Mouse (Mus musculus): ENCODE measurements around the gene Kmt5a. TPM values are rescaled to one million over a fixed set of nuclear protein-coding genes. Genes with fewer than 3 reads are reported as not detected.

The Kmt5a gene
- polyA plus RNA-seq, 1 experiment from 2014 or later, result 52.3 TPM

- no peaks in the 10 kb centered on the region for H3K4me1 ChIP-seq
- H3K4me3 ChIP-seq, result no peak overlapping the region
- DNase-seq (ENCODE audit: low spot score), result no peak
- WGBS, result 69% methylated on average over 2 of the region's 2 CpGs
- H3K36me3 ChIP-seq, result no peaks in the 10 kb centered on the region
- H3K9me3 ChIP-seq (replicated peaks), result no peaks in the 10 kb centered on the region
- H3K27me3 ChIP-seq (ENCODE audit: low read depth, poor library complexity, severe bottlenecking), result no peaks in the 10 kb centered on the region
- no peak overlapping the region for H3K27ac ChIP-seq
Measured at GRCm38 (mm10) chr5:124433048-124433447, 6.7 kb upstream of the Kmt5a start.

DNA sequence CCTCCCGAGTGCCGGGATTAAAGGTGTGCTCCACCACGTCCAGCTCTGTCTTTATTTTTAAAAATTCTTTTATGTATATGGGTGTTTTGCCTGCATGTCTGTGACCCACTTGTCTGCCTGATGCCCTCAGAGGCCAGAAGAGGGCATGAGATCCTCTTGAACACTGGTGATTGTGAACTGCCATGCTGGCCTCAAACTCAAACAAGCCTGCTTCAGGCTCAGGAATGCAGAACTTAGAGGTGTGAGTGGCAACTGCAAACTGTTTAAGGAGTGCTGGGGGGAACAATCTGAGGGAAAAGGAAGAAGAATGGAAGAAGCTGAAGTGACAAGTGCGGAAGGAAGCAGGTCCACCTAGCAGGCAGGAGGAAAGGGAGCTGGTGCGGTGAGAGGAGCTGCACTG lies 1.5 kb upstream of the Kmt5a start:
- Histone ChIP-seq H3K4me3 (no peak overlapping the region), H3K4me1 (peaks cover 10% of the 10 kb centered on the region), H3K9me3 (replicated peaks) (no peaks in the 10 kb centered on the region), H3K27ac (no peak overlapping the region), H3K27me3 (ENCODE audit: low read depth, poor library complexity, severe bottlenecking) (no peaks in the 10 kb centered on the region), H3K36me3 (peaks cover 5% of the 10 kb centered on the region; the same call in 1 of the 2 replicates)
- 87% methylated on average over 5 of the region's 5 CpGs for WGBS
- no peak for DNase-seq (ENCODE audit: low spot score)

DNA sequence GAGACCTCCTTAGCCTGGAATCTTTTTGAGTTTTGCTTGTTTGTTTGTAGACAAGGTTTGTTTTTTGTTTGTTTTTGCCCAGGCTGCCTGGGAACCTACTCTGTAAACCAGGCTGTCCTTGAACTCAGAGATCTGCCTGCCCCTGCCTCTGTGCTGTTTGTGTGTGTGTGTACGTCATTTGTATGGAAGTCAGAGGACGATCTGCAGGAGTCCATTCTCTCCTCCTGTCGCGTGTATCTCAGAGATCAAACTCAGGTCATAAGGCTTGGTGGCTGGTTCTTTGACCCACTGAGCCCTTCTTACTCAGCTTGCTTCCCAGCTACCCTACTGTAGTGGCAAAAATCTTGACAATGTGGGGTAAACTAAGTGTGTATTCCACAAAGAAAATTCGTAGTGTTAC lies 984 bp upstream of the Kmt5a start:
- DNase-seq (ENCODE audit: low spot score), result no peak
- H3K4me1 ChIP-seq, result peaks cover 10% of the 10 kb centered on the region
- peak overlapping the region; percentile 91 for H3K27ac ChIP-seq
- H3K9me3 ChIP-seq (replicated peaks), result no peaks in the 10 kb centered on the region
- WGBS, result 75% methylated on average over 5 of the region's 5 CpGs
- peak overlapping the region; percentile 82 for H3K4me3 ChIP-seq
- peaks cover 5% of the 10 kb centered on the region; the same call in 1 of the 2 replicates for H3K36me3 ChIP-seq
- no peaks in the 10 kb centered on the region for H3K27me3 ChIP-seq (ENCODE audit: low read depth, poor library complexity, severe bottlenecking)

DNA sequence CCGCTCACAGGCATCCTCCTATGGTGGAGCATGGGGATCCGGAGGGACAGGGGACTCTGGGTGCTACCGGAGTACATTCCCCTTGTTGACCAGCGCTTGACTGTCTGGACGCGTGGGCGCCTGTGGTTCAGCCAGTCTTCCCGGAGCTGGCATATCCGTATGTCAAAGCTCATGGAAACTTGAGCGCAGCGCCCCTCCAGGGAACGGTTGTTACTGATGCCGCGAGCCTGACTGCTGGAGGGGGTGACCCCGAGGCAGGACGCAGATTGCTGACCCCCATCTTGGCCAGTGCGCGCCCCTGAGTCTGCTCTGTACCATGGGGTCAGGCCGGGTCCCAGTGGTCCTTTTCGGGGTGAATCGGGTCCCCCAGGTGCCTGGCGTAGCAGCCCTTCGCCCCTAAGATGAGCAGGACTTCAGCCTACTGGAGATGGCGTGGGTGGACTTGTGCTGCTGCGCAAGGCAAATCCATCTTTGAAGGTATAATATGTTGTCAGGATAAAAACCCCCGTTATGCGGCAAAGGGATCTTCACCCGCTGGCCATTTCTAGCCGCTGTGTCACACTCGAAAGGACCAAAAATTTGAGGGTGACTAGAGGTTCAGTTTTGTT lies 468 bp downstream of the Kmt5a start:
- Histone ChIP-seq H3K27me3 (ENCODE audit: low read depth, poor library complexity, severe bottlenecking) (no peaks in the 10 kb centered on the region), H3K4me1 (peaks cover 18% of the 10 kb centered on the region), H3K27ac (peak overlapping the region; percentile 91), H3K9me3 (replicated peaks) (no peaks in the 10 kb centered on the region), H3K4me3 (peak overlapping the region; percentile 82), H3K36me3 (peaks cover 5% of the 10 kb centered on the region; the same call in 1 of the 2 replicates)
- peak; percentile 79 for DNase-seq (ENCODE audit: low spot score)
- WGBS, result under 1% methylated on average over 30 of the region's 30 CpGs

DNA sequence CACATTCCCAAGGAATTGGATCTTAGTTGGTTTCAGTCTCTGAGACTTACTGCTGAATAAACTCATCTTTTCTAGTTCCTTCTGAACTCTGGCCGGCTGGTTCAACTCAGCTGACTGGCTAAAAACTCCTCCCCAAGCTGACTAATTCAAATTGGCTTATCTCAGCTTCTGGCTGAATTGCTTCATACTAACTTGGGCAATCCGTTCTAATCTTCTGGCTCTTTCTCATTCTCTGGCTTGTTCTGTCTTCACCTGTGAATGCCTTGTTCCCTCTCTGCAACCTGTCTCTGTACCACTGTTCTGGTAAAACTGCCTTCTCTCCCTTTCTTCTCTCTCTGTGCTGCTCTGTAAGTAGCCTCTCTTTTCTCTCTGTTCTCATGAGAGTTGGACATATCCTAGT lies 2.9 kb downstream of the Kmt5a start:
- Histone ChIP-seq H3K27me3 (ENCODE audit: low read depth, poor library complexity, severe bottlenecking) (no peaks in the 10 kb centered on the region), H3K4me1 (peaks cover 33% of the 10 kb centered on the region), H3K36me3 (peaks cover 18% of the 10 kb centered on the region), H3K27ac (no peak overlapping the region), H3K9me3 (replicated peaks) (no peaks in the 10 kb centered on the region), H3K4me3 (no peak overlapping the region)
- DNase-seq (ENCODE audit: low spot score), result no peak
- WGBS, result 94% methylated on average over 2 of the region's 2 CpGs

DNA sequence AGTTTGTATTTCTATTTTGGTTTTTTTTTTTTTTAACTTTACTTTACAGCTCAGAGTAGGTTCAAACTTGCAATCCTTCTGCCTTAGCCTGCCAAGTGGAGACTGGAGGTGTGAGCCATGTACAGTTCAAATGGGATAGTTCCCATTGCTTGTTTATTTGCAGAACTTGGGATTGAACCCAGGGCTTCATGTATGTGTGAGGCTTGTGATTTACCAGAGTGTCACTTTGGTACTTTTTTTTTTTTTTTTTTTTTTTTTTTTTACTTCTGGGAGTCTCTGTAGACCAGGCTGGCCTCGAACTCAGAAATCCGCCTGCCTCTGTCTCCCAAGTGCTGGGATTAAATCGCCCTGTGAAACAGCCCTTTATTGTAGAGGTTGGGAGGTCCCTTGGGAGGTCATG lies 4.5 kb downstream of the Kmt5a start:
- Histone ChIP-seq H3K27me3 (ENCODE audit: low read depth, poor library complexity, severe bottlenecking) (no peaks in the 10 kb centered on the region), H3K4me1 (peaks cover 34% of the 10 kb centered on the region), H3K4me3 (peak overlapping the region; percentile 95; the same call in 1 of the 2 replicates), H3K27ac (no peak overlapping the region), H3K9me3 (replicated peaks) (no peaks in the 10 kb centered on the region), H3K36me3 (peaks cover 33% of the 10 kb centered on the region)
- no peak for DNase-seq (ENCODE audit: low spot score)
- WGBS, result 75% methylated on average over 3 of the region's 3 CpGs

DNA sequence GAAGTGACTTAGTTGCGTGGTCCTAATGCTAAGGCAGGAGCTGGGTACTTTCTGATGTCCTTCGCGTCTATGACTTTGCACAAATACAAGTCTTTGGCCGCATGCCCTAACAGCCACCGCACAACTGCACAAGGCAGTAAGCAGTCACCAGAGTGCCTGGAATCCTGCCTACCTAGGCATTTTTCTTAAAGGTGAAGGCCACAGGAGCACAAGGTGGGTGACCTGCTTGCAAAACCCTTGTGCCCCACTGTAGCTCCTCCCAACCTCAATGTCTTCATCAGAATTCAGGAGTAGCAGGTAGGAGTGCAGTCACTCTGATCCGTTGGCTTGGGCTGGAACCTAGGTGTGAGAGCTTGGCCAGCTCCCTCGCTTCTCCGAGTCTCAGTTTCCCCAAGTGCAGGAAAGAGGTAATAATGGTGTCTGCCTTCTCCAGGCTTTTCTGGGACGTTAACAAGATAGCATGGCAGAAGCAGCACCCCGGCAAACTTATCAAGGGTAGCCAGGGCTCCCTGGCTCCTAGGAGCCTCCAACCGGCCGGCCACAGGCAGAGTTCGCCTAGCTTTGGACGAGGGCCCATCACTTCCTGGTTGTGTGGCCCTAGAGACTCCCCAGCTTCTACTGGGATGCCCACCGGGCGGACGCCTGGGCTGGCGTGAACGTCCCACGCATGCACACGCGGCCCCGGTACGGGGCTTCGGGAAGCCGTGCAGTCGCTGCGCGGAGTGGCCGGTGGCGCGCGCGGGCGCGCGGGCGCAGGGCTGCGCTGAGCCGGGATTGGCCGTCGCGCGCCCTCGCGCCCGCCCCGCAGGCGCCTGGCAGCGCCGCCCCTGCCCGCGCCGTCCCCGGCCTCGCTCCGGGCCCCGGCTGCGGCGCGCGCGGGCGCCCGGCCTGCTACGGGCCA lies 5.2 kb downstream of the Kmt5a start:
- no peaks in the 10 kb centered on the region for H3K27me3 ChIP-seq (ENCODE audit: low read depth, poor library complexity, severe bottlenecking)
- H3K36me3 ChIP-seq, result peaks cover 40% of the 10 kb centered on the region
- H3K4me1 ChIP-seq, result peaks cover 34% of the 10 kb centered on the region
- 16% methylated on average over 66 of the region's 66 CpGs for WGBS
- peak overlapping the region; percentile 95 for H3K4me3 ChIP-seq
- no peaks in the 10 kb centered on the region for H3K9me3 ChIP-seq (replicated peaks)
- H3K27ac ChIP-seq, result peak overlapping the region; percentile 94
- DNase-seq (ENCODE audit: low spot score), result peak; percentile 76

- 2% methylated on average over 73 of the region's 77 CpGs for WGBS
- peak overlapping the region; percentile 95 for H3K4me3 ChIP-seq
- peak; percentile 76 for DNase-seq (ENCODE audit: low spot score)
- peak overlapping the region; percentile 94 for H3K27ac ChIP-seq
- H3K9me3 ChIP-seq (replicated peaks), result no peaks in the 10 kb centered on the region
- H3K27me3 ChIP-seq (ENCODE audit: low read depth, poor library complexity, severe bottlenecking), result no peaks in the 10 kb centered on the region
- H3K4me1 ChIP-seq, result peaks cover 31% of the 10 kb centered on the region
- peaks cover 49% of the 10 kb centered on the region for H3K36me3 ChIP-seq
Measured at GRCm38 (mm10) chr5:124445621-124446293, 6.0 kb downstream of the Kmt5a start.

DNA sequence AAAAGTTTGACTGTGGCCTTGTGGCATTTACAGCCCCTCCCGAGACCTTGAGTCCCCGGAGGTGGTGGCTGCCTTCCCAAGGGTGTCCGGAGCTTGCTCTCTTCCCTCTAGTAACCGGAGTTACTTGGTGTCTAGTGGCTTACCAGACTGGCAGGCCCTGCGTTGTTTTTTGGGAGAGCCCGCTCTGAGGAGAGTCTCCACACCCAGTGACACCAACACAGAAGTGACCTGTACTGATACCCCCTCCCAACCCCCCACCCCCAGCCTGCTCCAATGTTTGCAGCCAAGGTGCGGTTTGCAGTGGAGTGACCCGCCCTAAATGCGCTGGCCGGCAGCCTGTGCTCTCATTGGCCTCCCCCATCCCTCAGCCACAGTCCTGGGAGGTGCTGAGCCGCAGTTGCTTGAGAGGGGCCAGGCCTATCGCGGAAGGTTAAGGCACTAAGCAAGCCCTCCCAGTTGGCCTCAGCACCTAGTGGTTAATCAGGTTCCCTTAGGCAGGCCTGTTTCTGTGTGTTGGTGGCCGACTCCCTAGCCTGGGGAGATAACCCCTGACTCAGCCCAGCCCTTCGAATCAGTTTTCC lies 6.7 kb downstream of the Kmt5a start:
- H3K27me3 ChIP-seq (ENCODE audit: low read depth, poor library complexity, severe bottlenecking), result no peaks in the 10 kb centered on the region
- peak; percentile 75 for DNase-seq (ENCODE audit: low spot score)
- H3K4me3 ChIP-seq, result peak overlapping the region; percentile 95
- peaks cover 28% of the 10 kb centered on the region for H3K4me1 ChIP-seq
- no peaks in the 10 kb centered on the region for H3K9me3 ChIP-seq (replicated peaks)
- WGBS, result under 1% methylated on average over 15 of the region's 15 CpGs
- H3K36me3 ChIP-seq, result peaks cover 55% of the 10 kb centered on the region
- H3K27ac ChIP-seq, result peak overlapping the region; percentile 94

DNA sequence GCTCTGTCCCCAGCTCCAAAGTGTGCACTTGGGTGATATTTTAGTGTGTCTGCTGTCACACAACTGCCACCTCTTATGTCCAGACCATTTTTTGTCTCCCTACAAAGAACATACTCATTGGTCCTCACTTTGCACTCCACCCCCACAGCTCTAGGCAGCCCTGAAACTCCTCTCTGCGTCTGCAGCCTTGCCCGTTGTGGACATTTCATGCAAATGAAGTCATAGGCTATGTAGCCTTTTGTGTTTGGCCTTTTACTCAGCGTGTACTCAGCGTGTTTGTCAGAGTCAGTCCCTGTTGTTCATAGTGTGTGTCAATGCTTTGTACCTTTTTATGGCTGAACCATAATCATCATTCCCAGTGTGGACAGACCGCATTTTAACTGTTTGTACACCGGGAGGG lies 9.8 kb downstream of the Kmt5a start:
- Histone ChIP-seq H3K27me3 (ENCODE audit: low read depth, poor library complexity, severe bottlenecking) (no peaks in the 10 kb centered on the region), H3K4me3 (no peak overlapping the region), H3K27ac (no peak overlapping the region), H3K4me1 (peaks cover 36% of the 10 kb centered on the region), H3K36me3 (peaks cover 81% of the 10 kb centered on the region), H3K9me3 (replicated peaks) (no peaks in the 10 kb centered on the region)
- 93% methylated on average over 6 of the region's 6 CpGs for WGBS
- DNase-seq (ENCODE audit: low spot score), result no peak

GRCm38 (mm10) chr5:124450051-124450450 lies 10.3 kb downstream of the Kmt5a start:
- peaks cover 87% of the 10 kb centered on the region for H3K36me3 ChIP-seq

GRCm38 (mm10) chr5:124450641-124451340 lies 11.1 kb downstream of the Kmt5a start:
- WGBS, result 90% methylated on average over 16 of the region's 16 CpGs
- Histone ChIP-seq H3K27ac (no peak overlapping the region), H3K4me3 (no peak overlapping the region), H3K4me1 (peaks cover 29% of the 10 kb centered on the region), H3K36me3 (peaks cover 94% of the 10 kb centered on the region), H3K9me3 (replicated peaks) (no peaks in the 10 kb centered on the region), H3K27me3 (ENCODE audit: low read depth, poor library complexity, severe bottlenecking) (no peaks in the 10 kb centered on the region)
- DNase-seq (ENCODE audit: low spot score), result no peak

More at GRCm38 (mm10) chr5:124450051-124450450, 10.3 kb downstream of the Kmt5a start:
- no peak for DNase-seq (ENCODE audit: low spot score)
- Histone ChIP-seq H3K27ac (no peak overlapping the region), H3K27me3 (ENCODE audit: low read depth, poor library complexity, severe bottlenecking) (no peaks in the 10 kb centered on the region), H3K4me3 (no peak overlapping the region), H3K4me1 (peaks cover 30% of the 10 kb centered on the region), H3K9me3 (replicated peaks) (no peaks in the 10 kb centered on the region)
- WGBS, result 93% methylated on average over 7 of the region's 7 CpGs
